Mouse (Mus musculus) v-Abl transformed pro-B cells (cell line): ENCODE data around the gene Pald1.

ENCODE experiments used
- in situ Hi-C, 2 experiments: fragments of 400-800 bp; cut with MboI; formaldehyde crosslinking; loops; one replicate each; pipeline ENCODE4 v1.15.1; 2025; ENCODE audit not compliant: unreplicated experiment in 2 of 2

The Pald1 gene

DNA sequence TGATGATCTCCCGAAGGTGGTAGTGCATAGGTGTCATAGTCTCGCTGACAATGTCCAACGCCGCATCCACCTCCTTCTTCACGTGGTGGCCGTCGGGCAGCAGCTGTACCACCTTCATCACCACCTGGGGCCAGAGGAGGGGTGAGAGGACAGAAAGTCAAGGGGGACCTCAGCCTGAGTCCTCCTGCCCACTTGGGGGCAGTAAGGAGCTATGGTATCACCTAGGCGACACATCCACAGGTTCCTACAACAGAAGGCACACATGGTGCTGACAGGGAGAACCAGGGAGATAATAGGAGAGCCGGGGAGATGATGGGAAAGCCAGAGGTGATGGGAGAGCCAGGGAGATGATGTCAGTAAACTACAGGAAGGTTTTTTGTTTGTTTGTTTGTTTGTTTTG, 44.1 kb downstream of the Pald1 start:
- in situ Hi-C loops: loop anchor here (10.0 to 25.0 kb wide), 2 partner anchors 277 to 554 kb away; no protein-coding TSS in a partner anchor

DNA sequence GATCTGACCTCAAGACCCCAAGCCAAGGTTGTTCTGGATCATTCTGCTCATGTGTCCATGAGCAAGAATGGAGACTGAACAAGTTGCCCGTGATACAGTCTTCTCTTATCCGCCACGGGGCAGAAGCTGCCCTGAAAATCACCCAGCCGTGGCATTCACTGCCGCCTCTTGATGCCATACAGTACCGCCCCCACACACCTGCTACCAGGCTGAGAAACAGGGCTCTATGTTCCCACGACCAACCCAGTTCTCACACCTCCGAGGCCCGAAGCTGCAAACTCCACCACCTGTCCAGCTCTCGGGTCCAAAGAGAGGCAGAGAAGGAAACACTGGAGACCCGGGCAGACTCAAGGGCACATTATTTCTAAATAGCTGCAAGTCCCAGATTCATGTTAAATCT, 45.7 kb downstream of the Pald1 start:
- in situ Hi-C loops: loop anchor here (10.0 to 25.0 kb wide), 2 partner anchors 275 to 553 kb away; no protein-coding TSS in a partner anchor

DNA sequence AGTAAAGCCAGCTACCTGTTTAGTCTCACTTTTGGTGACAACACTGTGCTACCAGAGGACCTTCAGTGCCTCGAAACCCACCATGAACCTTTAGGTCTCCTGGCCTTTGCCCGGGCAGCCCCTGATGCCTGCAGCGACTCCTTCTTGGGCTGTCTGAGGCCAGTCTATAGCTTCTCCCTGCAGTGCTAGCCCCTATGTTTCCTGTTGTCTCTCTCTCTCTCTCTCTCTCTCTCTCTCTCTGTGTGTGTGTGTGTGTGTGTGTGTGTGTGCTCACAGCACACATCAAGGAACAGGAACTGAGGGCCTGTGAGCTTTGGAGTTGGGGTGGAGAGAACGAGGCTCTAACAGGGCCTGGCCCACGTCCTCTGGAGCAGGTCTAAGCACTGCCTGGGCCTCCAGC, 46.7 kb downstream of the Pald1 start:
- in situ Hi-C loops: loop anchor here (10.0 to 25.0 kb wide), 2 partner anchors 274 to 552 kb away; no protein-coding TSS in a partner anchor

DNA sequence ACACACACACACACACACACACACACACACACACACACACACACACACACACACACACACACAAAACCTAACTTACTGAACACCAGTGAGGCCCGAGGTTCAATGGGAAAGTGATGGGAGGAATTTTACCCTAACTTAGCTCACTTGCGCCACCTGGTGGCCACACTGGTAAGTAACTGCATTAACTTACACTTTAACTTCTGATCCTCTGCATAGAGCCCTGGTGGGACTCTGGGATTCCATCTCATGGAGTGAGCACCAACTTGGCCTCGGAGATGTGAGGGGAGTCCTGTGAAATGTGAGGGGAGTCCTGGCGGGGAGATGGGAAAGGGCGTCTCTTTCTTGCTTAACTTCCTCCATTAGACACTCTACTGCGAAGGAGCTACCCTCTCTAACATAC, 47.2 kb downstream of the Pald1 start:
- in situ Hi-C loops: loop anchor here (10.0 to 25.0 kb wide), 2 partner anchors 274 to 551 kb away; no protein-coding TSS in a partner anchor

DNA sequence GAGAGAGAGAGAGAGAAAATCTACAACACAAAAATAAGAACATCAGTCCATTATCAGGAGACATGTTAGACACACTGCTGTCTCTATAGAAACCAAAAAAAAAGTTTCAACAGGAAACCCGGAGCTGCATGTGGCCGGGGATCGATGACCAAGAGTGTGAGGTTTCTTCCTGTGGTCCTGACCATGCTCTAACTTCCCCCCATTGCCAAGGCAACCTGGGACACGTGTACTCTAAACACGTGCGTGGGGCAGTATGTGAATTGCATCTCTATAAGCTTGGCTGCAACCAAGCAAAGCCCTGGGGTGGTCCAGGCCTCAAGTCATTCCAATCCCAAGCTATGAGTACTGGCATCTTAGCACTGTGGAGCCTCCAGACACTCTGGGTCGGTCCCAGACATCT, 48.8 kb downstream of the Pald1 start:
- in situ Hi-C loops: loop anchor here (5.0 to 25.0 kb wide), 5 partner anchors 132 to 552 kb away; no protein-coding TSS in a partner anchor

DNA sequence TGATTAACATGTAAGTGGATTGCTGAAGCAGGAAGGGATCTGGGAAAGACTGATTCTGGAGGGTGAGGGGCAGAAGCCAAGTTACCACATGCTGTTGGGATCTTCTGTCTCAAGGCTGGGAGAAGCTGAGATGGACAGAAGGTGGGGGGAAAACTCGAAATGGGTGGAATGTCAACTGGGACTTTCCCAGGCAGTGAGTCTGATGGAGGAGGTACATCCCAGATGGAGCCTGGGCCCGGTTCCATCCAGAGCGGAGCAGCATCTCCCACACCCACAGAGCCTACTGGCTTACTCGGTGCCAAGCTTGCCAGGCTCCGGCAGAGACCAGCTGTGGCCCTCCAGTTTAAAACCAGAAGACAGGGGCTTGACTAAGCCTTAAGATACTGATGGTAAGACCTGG, 52.3 kb downstream of the Pald1 start:
- in situ Hi-C loops: loop anchor here (5.0 to 25.0 kb wide), 5 partner anchors 129 to 549 kb away; no protein-coding TSS in a partner anchor

DNA sequence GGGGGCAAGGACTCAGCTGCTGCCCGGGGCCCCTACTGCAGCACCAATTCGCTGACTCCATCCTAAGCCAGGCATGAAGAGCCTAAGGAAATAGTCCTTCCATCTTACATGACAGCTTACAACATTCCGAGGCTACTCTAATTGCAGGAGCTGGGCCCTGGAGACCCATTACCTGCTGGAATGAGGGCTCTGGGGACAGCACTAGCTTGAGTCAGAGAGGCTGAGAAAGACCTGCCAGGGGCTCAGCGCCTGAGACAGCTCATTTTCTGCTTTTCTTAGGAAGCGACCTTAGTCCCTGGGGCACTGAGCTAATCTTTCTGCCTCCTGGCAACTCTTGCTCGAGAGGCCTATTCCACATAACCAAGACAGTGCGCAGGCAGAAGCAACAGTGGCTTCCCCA, 54.4 kb downstream of the Pald1 start:
- in situ Hi-C loops: loop anchor here in 1 of 2 experiments (25.0 kb wide), 1 partner anchor 267 kb away; no protein-coding TSS in a partner anchor

DNA sequence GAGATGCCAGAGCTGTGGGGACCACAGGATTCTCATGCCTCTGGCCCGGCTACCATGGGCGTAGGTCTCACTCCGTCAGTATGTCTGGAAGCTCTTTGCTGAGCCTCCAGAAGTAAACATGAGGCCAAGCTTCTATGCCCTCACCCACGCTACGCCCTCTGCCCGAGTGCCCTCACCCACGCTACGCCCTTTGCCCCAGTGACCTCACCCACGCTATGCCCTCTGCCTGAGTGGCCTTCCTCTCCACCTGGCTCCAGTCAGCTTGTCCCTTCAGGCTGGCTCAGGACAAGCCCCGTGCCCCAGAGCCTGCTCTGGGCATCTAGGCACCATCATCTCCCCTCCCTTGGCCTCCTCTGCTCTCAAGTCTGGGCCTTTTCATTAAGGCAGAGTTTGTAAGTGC, 55.8 kb downstream of the Pald1 start:
- in situ Hi-C loops: loop anchor here in 1 of 2 experiments (25.0 kb wide), 1 partner anchor 265 kb away; no protein-coding TSS in a partner anchor

DNA sequence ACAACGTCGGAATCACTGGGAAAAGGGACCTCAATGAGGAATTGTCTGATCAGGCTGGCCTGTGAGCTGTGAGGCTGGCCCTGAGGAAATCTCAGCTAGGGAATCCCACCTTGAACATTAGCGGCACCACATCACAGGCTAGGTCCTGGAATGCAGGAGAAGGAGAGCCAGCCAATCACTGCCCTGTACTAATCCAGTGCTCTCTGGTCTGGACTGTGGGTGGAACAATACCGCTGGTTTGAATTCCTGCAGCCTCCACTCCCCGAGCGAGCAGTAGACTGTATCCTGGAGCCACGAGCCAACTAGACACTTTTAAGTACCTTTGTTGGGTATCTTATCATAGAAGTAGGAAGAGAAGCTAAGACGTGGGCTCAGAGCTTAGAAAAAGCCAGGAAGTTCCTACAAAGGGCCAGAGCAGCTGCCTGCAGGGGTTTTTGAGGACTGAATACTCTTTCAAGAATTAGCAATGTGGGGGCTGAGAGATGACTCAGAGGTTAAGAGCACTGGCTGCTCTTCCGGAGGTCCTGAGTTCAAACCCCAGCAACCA, 57.5 kb downstream of the Pald1 start:
- in situ Hi-C loops: loop anchor here in 1 of 2 experiments (25.0 kb wide), 1 partner anchor 264 kb away; no protein-coding TSS in a partner anchor

DNA sequence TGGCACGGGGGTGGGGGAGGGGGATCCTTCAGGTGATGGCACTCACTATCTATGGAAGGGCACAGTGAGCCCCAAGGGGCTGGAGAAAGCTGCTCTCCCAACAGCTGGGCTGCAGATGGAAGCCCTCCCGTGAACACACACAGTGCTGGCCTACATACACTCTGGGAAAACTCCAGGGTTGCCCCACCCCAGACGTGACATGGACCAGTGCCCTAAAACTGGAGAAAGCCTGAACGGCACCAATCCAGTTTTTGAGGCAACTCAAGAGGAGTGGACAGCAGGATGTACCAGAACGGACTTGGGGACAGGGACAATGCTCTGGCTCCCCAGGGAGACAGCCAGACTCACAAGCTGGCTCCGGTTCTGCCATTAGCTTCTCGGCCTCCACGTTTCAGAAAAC, 58.6 kb downstream of the Pald1 start:
- in situ Hi-C loops: loop anchor here (25.0 kb wide), 1 partner anchor 262 kb away; no protein-coding TSS in a partner anchor

DNA sequence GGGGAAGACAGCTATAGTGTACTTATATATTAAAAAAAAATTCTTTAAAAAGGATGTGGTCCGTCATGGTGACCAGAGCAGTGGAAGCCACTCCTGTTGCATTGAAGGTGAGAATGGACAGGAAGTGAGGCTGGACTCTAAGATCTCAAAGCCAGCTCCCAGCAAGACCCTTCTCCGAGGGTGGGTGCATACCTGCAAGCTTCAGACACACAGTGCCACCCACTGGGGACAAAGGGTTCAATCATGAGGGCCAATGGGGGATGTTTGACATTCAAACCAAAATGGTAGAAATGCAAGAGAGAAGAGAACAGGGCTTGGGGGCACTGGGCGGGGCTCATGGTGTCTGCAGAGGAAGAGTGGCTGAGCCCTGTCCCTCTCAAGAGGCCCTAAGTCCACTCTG, 64.8 kb downstream of the Pald1 start:
- in situ Hi-C loops: loop anchor here in 1 of 2 experiments (25.0 kb wide), 1 partner anchor 256 kb away; no protein-coding TSS in a partner anchor

DNA sequence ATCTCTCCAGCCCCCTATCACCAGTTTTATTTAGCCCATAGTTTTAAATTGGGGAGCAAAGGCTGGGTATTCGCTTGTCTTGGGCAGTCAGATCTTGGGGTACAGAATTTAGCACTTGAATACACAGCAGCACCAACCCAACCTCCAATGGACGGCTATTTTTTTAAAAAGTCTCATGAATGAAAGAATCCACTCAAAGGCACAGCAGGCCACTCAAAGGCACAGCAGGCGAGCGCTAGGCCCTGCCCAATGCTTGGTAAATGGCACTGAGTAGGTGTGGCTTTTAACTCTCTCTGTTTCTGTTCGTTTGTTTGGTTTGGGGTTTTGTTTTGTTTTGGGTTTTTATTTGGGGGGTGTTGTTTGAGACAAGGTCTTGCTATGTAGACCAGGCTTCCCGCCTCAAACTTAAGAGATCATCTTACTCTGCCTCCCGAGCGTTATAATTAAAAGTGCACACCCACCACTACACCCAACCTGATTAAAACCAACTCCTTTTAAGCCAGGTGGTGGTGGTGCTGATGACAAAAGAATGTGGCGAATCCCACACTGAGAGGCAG, 67.9 kb downstream of the Pald1 start:
- in situ Hi-C loops: loop anchor here in 1 of 2 experiments (25.0 kb wide), 1 partner anchor 253 kb away; no protein-coding TSS in a partner anchor

DNA sequence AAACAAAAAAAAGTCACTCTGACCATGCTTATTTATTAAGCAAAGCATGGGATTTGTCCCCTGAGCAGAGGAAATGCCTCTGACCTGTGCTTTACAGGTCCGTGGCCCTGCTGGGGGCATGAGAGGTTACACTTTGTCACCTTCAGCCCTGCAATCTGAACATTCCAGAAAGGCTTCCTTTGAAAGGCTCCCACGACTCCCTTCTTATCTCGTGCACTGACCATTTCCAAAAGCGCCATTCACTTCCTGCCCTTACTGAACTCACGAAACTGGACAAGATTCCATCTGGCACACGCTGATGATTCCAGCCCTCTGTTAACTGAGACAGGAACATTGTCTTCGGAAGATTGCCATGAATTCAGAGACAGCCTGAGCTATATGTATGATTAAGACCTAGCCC, 69.6 kb downstream of the Pald1 start:
- in situ Hi-C loops: loop anchor here in 1 of 2 experiments (25.0 kb wide), 1 partner anchor 251 kb away; no protein-coding TSS in a partner anchor

DNA sequence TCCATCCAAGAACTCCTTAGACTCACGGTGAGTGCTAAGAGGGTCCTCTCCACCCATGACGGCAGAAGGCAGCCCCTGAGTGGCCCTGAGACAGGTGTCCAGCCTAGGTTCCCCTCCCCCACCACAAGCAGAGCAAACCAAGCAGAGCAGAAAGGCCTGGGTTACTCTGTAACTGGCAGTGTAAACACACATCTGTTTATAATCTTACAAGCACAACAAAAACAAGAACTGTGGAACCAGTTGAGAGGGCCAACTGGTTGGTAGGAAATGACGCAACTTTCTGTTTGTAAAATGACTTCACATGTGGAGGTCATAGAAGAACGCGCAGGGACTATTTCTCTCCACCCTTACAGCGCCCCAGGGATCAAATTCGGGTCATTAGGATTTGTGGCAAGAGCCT, 70.6 kb downstream of the Pald1 start:
- in situ Hi-C loops: loop anchor here in 1 of 2 experiments (25.0 kb wide), 1 partner anchor 250 kb away; no protein-coding TSS in a partner anchor

DNA sequence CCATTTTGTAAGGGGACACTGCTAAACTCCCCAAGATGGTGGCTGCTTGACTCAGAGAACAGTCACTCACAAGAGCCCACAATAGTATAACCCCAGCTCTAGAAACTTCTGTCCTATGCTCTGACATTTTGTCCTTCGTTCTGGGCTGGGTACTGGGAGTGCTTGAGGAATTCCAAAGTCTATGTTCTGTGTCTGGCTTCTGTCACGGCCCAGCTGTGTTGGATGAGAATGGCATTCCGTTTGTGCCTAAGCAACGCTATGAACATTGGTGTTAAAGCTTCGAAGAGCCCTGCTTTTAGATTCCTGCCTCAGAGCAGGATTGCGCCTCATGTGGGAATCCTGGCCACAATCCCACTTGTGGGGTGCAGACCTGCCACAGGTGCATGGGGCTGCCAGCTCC, 71.2 kb downstream of the Pald1 start:
- in situ Hi-C loops: loop anchor here in 1 of 2 experiments (25.0 kb wide), 1 partner anchor 250 kb away; no protein-coding TSS in a partner anchor

DNA sequence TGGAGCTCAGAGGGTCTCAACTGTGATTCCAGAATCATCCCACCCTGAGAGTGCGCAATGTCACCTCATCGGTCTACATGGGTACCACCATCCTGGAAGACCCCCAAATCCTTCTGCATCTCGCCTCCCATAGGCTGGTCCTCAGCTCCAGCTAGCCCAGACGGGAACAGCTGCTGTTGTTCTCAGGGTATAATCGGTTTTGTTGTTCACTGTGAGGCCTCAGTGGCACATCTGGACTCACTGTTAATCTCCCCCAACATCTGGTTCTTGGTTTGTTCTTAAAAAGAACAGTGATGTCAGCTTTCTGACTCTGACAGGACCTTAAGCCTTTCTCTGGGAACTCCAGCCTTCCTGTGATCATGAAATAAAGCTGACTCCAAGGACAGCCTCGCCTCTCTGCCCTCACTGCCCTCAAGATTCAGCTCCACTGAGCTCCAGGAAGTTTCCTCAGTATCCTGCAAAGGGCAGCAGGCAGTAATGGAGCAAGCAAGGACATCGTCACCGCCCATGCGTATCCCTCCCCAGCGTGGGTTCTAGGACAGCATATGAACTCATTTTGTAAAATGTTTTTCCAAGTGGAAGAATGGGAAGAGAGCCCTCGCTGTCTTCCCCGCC, 74.5 kb downstream of the Pald1 start:
- in situ Hi-C loops: loop anchor here in 1 of 2 experiments (25.0 kb wide), 1 partner anchor 247 kb away; no protein-coding TSS in a partner anchor

DNA sequence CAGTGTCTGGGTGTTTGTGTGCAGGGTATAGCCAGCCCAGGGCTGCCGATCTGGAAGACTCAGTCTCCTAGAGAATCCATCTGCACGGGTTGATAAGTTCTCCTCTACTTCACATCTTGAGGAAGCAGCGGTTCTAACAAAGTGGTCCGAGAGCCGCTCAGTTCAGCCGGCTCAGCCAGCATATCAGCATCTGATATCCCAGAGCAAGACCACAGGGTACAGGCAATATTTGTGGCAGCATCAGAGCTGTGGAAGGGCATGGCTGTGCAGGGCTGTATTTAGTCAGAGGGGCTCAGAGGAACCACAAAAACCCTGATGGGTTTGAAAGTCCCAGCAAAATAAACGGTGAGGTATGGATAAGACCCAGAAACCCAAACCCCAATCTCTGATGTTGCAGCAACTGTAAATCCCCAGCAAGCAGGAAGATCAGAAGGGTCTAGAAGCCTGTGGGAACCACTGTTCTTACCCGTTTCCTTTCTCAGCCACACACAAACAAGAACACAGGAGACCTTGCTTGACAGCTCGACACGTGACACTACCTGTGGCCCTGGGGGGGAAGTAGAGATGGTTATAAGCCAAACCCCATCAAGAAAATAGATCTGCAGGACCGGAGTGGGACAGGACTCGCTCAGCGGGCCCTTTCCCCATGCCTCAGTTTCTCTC, 77.3 kb downstream of the Pald1 start:
- in situ Hi-C loops: loop anchor here in 1 of 2 experiments (25.0 kb wide), 1 partner anchor 244 kb away; no protein-coding TSS in a partner anchor

DNA sequence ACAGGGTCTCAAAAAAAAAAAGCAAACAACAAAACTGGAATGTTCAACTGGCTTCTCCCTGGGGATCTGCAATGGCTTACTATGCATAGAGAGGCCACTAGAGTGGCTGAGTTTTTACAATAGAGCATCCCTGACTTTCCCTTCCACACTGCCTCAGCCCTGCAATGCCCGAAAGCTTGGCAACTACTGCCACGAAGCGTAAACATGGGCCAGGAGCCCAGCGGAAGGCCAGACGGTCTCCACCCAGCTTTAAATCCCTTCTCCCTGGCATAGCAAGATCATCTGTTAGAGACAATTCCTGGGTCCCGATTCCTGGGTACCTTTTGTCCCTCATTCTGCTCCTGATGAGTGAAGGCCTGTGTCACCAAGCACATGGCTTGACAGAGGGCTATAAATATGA, 79.3 kb downstream of the Pald1 start:
- in situ Hi-C loops: loop anchor here in 1 of 2 experiments (25.0 kb wide), 1 partner anchor 242 kb away; no protein-coding TSS in a partner anchor

DNA sequence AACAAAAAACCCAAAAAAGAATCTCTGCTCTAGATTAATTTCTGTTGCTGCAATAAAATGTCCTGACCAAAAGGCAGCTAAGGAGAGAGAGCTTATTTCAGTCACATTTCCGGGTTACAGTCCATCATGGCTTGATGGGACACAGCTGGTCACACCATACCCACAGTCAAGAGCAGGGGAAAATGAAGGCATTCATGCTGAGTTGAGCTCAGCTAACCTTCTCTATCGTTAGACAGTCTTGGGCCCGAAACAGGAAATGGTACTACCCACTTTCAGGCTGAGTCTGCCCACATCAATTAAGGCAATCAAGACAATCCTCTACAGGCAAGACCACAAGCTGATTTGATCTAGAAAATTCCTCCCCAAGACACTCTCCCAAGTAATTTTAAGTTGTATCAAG, 82.3 kb downstream of the Pald1 start:
- in situ Hi-C loops: loop anchor here in 1 of 2 experiments (25.0 kb wide), 1 partner anchor 239 kb away; no protein-coding TSS in a partner anchor

DNA sequence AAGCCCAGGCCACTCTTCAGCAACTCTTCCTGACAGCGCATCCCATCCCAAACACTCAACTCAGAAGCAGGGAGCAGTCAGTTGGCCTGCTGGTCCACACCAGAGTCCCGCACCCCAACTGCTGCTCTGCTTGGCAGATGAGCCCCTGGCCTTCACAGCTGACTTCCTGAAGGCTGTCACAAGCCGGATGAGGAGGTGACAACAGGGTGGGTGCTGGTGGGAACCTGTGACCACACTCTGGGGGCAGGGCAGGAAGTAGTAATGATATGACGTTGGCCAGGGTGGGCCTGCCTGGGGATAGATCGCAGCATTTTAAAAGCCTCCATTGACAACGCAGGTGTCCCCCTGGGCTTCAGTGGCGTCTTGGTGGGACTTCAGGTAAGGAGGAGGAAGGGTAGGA, 85.9 kb downstream of the Pald1 start, which contains the start of gene Prf1:
Gene Prf1 (plus strand): TSS at position 357 of the 400 bp plus-strand sequence.
- in situ Hi-C loops: no loop called here
